Mouse (Mus musculus): ENCODE results near the gene Rtl6.

GRCm38 (mm10) chr15:84597021-84597420 lies 39.4 kb upstream of the Rtl6 start:
- no peak for TF ChIP-seq ZNF384 (IDR thresholded peaks at IDR 0.05; ENCODE audit: low read depth, low read length)
- no peak for TF ChIP-seq MAFK (IDR thresholded peaks at IDR 0.05; ENCODE audit: insufficient read depth, low read depth, low read length)
- TF ChIP-seq ZC3H11A (IDR thresholded peaks at IDR 0.05; ENCODE audit: borderline replicate concordance, low read depth, low read length), result no peak; the same call in 1 of the 2 replicates
- no peak for TF ChIP-seq HCFC1 (IDR thresholded peaks at IDR 0.05; ENCODE audit: borderline replicate concordance, insufficient read depth, low read length)
- TF ChIP-seq CHD2 (IDR thresholded peaks at IDR 0.05; ENCODE audit: low read depth, low read length), result no peak
